Mouse (Mus musculus) spleen, adult 18-20 months (tissue): ENCODE data around the gene Noto.
A peak's percentile ranks its signal among the peaks of the same experiment; 100 is the strongest.

Experiments used
- DNase-seq, 2 experiments: peaks; one replicate each; pipeline ENCODE4 v3.0.0; 2022; ENCODE audit warnings: mixed read lengths in 2 of 2

The Noto gene

DNA sequence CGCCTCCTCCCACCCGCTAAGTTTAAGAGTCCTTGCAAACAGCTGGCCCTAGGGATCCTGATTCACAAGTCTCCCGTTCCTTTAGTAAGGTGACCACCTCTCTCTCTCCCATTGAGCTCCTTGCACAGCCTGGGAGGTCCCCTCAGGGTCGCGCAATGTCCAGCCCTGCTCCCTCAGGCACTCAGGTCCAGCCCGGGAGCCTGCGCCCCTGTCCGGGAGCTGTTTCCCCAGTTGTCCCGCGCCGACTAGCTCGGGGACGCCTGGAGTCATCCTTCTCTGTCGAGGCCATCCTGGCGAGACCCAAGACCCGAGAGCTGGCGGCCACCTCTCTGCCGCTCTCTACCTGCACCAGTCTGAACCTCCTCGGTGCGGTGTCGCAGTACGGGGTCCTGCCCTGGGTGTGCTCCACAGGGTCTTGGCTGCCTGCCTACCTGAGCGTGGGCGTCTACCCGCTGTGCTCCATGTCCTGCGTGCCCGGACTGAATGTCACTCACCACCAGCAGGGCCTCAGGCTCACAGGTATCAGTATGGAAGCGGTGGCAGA is at the start of gene Noto:
TSS of gene Noto (plus strand) at position 51 of the 544 bp plus-strand sequence.
- no peak for DNase-seq

DNA sequence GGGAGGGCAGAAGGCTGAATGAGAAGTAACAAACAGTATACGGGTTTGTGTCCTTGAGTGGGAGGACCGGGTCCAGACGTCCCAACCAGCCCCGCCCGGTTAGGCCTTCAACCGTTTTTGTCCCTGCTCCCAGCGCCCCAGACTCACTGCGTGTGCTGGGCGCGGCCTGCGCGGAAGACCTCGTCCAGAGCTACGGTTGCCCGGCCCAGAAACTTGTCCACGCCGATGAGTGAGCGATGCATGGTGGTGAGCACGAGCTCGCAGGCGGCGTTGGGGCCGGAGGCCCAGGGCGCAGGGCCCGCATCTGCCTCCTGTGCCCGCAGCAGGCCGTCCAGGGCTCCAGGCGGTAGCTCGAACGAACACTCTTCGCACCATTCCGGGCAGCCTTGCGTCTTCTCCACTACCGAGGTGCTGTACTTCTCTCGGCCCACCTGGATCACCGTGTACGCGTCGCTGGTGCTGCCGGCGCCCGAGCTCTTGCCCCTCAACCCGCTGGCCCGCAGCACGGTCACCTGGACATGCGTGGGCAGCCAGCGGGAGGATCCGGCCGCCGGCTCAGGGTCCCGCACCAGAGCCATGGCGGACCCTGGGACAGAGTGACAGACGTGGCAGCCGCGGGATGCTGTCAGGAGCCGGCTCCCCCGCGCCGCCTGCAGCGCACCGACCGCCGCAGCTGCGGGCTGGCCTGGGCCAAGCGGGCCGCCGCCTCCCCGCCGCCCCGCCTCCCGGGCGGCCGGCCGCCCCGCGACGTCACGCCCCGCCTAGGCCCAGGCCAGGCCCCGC is 49.5 kb upstream of the Noto start, which contains the start of gene Rab11fip5:
TSS of gene Rab11fip5 (minus strand) at position 684 of the 783 bp plus-strand sequence.
- no peak for DNase-seq

DNA sequence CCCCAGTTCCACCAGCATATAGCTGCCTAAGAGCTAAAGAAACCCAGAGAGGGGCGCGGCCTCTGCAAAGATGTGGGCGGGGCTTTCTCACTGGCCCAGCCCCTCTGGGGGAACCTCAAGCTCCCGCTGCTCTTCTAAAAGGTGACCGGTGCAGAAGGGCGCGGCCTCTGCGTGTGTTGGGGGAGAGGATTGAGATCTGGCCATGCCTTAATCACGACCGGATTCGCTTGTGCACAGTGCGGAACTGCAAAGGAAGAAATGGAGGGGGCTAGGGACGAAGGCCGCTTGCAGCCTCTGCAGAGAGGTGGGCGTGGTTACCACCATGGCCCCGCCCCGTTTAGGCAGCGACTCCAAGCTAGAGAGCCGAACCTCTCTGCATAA is 49.0 kb upstream of the Noto start:
- DNase-seq = peak; percentile 92 to 98

DNA sequence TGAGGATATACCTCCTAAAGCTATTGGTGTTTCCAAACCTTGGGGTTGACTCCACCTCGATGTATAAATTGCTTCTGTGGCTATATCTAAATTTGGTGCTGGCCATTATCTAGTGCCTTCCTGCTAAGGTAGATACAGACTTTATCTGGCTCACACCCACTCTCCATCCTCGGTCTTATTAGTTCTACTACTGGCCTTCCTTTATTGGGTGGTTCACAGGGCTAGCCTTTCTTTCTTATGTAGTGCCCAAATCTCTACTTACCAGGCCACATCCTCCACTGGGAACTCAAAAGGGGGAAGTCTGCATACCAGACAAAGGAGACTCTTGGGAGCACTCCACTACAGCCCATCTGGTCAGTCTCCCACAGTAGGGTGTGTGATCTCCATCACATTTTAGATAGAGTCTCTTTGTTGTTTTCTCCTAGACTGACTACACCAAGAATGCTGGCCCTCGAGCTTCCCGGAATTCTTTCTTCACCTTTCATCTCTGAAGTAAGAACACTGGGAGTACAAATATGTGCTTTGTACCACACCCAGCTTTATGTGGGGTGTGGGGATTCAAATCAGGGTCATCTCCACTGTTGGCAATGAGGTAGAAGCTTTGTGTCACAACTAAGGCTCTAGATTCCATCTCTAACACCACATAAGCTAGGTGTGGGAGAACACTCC is 46.5 kb upstream of the Noto start:
- DNase-seq = no peak

DNA sequence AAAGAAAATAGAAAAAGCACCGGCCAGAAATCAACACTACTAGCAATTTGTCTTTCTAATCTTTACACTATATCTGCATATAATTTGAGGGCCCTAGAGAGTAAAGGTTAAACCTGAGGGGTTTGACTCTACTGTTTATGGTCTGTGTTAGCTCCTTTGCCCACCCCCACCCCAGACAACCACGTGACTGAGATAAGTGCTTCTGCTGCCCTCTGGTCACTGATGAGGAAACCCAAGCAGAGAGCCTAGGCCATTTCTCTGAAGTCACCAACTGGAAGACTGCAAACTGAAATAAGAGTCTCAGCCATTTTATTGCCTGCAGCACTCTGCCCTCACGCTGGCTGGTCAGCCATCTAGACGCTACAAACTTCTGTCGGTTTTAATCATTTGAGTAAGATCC is 45.8 kb upstream of the Noto start:
- DNase-seq = no peak

DNA sequence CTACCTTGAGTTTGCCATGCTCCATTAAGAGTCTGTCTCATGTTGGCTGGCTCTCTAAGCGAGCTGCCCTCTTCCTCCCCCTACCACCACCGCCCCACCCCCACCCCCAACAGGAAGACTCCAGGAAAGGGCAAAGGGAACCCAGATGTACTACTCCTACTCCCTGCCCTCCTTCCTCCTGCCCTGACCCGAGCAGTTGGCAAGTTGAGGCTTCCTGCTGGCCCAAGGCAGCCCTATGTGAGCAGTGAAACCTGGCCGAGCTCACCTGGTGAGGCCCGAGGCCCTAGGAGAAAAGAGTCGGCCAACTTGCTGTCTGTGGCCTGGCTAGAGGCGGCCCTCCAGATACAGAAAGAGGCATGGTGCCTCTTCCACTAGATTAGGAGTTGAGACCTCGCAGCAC is 45.1 kb upstream of the Noto start:
- DNase-seq = no peak

DNA sequence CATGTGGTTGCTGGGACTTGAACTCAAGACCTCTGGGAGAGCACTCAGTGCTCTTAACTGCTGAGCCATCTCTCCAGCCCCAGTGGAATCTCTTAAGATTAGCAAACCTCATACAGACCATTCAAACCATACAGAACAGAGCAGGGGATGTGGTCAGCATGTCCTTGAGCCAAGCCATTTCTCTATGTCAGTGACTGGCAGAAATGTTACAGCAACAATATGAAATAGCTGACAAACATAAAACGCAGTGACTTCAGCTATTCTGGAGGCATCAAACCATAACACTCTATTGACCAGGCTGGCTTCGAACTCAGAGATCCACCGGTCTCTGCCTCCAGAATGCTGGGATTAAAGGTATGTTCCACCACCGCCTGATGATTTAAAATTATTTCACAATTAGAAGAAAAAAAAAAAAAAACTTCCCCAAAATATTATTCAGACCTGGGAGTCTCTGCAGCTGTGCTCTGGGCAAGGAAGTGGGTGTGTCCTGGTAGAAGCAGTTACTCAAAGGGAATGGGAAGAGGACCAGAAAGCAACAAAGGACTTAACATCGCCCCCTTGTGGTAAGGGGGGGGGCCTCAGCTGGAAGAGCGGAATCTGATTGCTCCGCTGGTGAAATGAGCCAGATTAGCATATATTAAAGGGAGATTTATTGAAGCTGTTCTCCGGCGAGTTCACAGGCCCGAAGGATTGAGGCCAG is 43.3 kb upstream of the Noto start:
- peak; percentile 48 to 67 for DNase-seq

DNA sequence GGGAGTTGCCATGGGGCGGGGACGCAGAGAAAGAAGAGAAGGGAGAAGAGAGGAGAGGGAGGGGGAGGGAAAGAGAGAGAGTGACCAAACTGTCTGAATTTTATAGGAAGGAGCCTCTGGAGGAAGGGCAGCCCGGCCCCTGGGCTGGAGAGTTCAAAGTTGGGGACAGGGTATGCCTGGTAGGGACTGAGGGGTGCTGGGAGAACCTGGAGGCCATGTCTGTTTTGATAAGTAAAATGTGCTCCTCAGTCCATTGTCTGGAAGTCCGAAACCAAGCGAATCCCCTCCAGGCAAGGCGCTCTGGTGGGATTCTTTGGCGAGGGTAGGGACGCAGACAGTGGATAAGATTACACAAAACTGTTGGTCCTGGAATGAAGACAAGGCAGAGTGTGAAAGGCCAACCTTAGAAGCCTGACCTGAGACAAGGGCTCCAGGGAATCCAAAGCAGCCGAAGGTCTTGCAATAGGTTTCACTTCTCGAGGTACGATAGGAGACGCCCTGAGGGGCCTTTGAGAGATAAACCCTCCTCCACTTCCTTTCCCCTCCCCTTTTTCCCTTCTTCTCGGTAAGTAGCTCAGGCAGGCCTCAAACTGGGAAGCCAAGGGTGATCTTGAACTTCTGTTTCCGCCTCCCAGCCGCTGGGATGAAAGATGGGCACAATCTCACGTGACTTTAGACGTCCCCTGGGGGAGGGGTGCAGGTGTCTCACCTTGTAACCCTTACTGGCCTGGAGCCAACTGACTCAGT is 42.6 kb upstream of the Noto start:
- no peak for DNase-seq

DNA sequence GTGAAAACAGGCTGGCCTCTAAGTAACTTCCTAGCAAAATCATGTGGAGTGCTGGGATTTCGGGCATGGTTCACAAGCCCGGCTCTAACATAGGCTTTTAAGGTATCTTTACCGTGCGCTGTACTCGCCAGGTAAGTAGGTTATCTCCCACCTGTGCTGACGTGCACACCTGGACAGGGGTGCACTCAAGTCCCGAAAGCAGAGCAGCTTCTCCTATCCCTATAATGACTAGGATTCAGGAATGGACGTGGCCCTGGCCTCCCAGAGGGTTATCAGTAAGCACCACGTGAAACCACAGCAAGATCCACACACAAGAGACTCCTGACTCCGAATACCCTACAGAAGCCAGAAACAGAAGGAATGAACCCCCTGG is 42.1 kb upstream of the Noto start:
- no peak for DNase-seq

DNA sequence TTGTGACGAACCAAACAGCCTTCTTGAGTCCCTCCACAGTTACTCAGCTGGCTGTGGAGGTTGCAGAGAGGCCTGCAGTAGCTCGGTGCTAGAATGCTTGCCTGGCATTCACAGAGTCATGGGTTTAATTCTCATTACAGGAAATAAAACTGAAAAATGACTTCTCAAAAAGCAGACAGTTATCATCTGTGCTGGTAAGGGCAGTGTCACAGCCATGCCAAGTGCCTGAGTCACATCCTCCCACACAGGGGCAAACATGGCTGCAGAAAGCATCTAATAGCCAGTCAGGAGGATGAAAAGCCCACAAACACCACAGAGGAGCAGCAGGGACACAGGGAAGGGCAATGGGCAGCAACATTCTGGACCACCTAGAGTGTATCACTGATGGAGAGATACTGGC is 40.9 kb upstream of the Noto start:
- DNase-seq = no peak

DNA sequence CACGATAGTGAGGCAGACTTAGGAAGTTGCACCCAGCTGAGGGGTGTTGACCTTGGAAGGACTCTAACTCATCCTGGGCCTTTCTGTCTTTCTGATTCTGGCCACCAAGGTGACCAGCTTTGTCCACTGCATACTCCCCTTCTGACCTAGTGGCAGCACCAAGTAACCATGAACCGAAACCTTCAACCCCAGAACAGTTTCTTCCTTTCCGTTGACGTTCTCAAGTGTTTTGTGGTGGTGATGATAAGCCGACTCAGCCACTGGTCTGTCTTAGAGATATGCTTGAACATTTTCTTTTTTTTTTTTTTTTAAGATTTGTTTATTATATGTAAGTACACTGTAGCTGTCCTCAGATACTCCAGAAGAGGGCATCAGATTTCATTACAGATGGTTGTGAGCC is 35.1 kb upstream of the Noto start:
- DNase-seq = no peak

DNA sequence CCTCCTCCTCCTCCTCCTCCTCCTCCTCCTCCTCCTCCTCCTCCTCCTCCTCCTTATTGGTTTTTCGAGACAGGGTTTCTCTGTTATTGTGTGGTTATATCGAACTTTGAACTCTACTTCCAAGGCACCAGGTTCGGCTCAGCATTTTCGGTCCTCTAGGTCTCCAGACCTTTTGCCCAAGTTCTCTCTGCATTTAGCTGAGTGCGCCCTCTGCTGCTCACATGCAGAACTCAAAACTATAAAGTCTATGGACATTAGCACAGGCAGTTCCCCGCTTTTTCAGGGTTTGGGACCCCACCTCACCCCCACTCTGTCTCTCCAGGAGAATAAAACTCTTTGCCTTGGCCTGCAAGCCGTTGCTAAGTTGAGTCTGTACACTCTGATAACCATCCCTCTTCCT is 31.9 kb upstream of the Noto start:
- DNase-seq = peak; percentile 24 to 70

DNA sequence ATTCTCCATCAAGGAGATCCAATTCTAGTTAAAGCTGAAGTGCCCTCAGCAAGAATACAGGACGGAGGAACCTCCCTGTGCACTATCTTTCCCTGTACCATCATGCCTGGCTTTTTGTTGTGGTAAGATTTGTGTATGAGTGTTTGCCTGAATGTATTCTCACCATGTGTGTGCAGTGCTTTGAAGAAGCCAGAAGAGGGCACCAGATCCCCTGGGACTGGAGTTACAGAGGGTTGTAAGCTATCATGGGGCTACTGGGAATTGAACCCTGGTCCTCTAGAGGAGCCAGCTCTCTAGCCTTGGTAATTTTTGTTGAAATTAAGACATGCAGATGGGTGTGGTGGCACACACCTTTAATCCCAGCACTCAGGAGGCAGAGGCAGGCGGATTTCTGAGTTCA is 28.3 kb upstream of the Noto start:
- no peak for DNase-seq

DNA sequence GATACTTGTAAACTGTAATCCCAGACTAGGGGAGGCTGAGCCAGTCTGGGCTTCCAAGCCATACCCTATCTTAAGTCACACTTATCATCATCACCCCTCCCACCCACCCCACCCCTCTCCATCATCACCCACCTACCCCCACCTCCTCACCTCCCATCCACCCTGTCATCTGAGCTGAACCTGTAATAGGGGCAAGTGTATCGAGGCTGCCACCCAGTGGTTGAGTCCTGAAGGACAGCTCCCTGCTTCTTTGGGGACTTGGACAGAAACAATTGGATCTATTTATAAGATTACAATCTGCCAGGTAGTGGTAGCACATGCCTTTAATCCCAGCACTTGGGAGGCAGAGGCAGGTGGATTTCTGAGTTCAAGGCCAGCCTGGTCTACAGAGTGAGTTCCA is 26.5 kb upstream of the Noto start:
- peak in 1 of 2 experiments; percentile 42 for DNase-seq

DNA sequence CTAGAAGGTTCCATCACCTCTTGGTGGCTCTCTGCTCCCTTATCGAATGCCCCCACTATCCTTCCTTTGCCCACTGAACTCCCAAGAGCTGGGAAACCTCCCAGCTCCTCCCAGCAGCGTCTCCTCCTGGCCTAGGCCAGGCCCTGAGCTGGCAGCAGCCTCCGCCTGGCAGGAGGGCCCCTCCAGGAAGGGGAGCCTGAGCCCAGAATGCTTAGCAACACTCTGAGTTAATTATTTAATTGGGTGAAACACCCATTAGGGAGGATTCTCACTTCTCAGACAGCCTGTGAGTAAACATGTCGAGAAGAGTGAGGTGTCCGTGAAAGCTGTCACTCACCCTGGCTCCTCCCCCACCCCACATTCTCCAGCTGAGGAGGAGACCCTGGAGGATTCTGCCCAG is 24.0 kb upstream of the Noto start:
- DNase-seq = no peak

DNA sequence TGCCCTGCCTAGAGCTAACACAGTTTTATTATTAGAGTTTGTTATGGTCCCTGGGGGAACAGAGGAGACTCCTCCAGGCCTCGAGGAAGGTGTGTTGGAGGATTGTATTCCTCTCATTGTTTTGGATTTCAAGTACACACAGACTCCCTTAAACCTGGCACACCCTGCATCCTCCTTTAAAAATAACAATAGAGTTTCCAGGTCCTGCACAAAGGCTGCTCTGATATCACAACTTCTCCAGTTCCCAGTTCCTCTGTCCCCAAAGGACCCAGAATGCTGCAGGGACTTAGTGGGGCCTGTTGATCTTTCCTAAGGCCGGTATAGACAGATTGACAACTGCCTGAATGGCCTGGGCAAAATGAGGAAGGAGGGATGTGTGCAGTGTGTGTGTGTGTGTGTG is 21.1 kb upstream of the Noto start:
- no peak for DNase-seq

DNA sequence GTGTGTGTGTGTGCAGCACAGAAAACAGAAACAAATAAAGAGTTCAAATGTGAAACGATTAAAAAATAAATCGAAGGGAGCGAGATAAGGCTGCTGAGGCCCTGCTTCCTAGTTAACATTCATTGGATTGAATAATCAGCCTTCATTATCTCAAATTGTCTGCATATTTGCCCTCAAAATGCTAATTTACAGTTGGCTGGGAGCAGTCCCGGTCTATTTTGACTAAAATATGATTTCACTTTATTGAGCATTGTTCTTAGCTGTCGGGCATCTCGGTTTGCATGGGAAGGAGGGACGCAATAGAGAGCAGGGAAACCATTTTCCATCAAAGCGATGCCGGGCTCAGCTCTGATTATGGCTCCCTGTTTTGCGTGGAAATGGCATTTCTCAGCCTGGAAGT is 20.6 kb upstream of the Noto start:
- no peak for DNase-seq

DNA sequence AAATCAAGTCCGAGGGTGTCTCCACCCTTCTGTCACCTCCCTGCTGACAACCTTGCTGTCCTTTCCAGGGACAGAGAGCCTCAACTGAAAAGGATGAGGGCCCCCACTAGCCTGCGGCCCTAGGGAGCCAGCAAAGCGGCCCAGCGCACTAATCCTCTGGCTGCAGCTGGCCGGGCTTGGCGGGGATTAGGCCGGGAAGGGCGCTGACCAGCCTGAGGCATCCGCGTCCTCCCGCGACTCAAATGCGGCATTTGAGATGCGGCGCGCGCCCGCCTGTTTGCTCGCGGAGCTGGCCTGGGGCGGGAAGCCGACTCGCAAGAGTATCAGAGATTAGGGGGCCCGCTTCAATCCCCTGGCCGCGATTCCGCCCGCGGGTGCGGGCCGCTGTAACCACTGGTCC is 14.7 kb upstream of the Noto start:
- DNase-seq = no peak

DNA sequence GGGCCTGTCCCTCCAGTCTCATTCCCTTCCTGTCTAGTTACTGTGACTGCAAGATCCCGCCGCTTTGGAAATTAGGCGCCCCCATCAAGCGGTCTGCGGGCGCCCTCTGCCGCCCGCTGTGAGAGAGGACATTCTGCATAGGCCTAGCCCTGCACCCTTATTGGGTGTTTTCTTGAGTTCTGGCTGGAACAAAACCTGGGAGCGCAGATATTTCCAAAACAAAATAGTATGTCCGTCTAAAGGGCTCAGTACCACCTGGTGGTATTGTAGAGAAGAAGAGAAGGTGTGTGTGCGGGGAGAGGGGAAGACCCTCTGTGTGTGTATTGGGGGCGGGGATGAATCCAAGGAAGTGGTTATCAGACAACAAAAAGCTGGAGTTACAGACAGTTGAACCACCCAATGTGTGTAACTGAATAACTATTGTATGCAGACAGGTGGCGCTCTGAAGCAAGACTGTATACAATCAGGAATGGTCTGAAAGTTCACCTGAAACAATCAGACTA is 12.9 kb upstream of the Noto start:
- DNase-seq = no peak

DNA sequence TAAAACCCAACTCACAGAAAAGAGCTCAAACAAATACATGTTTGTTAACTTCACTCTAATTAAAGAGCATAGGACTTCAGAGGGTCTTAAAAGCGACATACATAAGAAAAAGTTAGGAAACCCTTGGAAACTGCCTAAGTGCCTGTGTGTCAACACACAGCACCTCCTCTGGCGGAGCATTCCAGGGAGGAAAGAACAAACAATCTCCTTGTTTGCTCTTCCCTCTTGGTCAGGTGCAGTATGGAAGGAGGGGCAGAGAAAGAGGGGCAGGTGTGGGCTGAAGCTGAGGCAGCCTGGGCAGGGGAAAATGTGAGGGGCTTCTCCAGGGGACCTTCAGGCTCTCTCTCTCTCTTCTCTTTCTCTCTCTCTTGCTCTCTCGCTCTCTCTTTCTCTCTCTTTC is 7.9 kb upstream of the Noto start:
- no peak for DNase-seq

DNA sequence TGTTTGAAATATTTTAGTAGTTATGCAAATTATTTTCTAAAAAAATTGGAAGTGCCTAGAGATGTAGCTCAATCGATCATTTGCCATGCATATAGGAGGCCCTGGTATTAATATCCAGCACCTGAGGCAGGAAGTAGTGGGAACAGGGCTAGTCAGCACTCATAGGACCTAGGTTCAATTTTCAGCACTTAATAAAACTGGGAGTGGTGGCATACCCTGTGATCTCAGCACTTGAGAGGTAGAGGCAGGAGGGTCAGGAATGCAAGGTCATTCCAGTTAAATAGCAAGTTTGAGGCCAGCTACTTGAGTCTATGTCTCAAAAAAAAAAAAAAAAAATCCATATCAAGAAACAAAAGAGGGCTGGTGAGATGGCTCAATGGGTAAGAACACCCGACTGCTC is 4.5 kb upstream of the Noto start:
- no peak for DNase-seq

DNA sequence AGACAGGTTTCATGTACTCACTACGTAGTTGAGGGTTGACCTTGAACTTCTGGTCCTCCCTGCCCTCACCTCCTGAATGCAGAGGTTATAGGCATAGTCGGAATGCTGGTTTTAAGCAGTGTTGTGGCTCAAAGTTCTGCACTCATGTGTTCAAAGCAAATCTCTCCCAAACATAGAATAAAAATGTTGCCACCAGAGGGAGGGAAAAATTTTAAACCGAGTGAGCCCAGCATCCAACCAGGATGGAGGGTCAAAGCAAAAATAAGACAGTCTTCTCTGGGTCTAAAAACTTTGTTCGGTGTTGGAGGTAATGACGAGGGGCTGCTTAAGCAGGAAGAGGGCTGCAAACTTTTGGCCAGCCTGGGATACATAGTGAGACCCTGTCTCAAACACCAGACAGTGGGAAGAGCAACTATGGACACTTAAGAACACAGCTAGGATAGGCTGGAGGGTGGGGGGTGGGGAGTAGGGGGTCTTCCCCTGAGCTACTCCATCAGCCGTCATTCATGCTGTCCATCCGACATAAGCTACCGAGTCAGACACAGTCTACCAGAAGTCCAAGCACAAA is 7.7 kb downstream of the Noto start:
- no peak for DNase-seq
